Mouse (Mus musculus): ENCODE measurements at regions not wholly inside any gene's neighbourhood (a gene's known extent, or its start where the extent isn't known, plus 50 kb on each side); places are given as distances from the start of the nearest gene placed in this dataset.

- Histone ChIP-seq H3K27me3 (ENCODE audit: control insufficient read depth, insufficient read depth, low read length) (no peaks in the 10 kb centered on the region), H3K79me2 (ENCODE audit: control insufficient read depth, insufficient read depth, low read length) (no peaks in the 10 kb centered on the region), H3K4me1 (ENCODE audit: control insufficient read depth, insufficient read depth, low read length) (no peaks in the 10 kb centered on the region), H3K27ac (replicated peaks; ENCODE audit: insufficient read depth, low read depth, low read length) (no peak overlapping the region), H3K36me3 (ENCODE audit: control insufficient read depth, insufficient read depth, low read length) (no peaks in the 10 kb centered on the region), H3K4me3 (ENCODE audit: insufficient read depth, low read depth, low read length) (no peak overlapping the region), H3K9ac (ENCODE audit: low read depth, low read length) (no peak overlapping the region)
- no peak for DNase-seq (ENCODE audit: extremely low read depth, low read depth, low spot score)
- 78% methylated on average over 8 of the region's 8 CpGs for WGBS
- TF ChIP-seq CTCF (IDR thresholded peaks at IDR 0.05; ENCODE audit: low read depth, low read length) (no peak), POLR2A (IDR thresholded peaks at IDR 0.05; ENCODE audit: extremely low read depth, insufficient read depth, low read length) (no peak)
Measured at GRCm38 (mm10) chr1:64284656-64285055, 162.6 kb upstream of the Klf7 start.

DNA sequence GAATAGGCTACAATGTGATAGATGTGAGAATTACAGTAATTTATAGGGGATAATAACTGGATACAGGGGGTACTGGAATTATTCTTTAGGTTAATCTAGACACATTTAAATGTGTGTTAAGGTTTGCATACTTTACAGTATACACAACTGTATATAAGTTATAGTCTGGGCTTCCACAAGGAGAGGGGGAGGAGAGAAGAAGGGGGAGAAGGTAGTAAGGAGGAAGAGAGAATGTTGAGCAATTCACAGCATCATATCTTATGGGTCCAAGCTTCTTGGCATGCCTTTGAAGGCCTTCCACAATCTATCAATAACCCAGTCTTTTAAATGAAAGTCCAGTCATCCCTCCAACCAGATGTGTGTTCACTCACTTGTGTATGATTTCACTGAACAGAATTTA is 153.8 kb upstream of the Klf7 start:
- Histone ChIP-seq H3K79me2 (ENCODE audit: control insufficient read depth, insufficient read depth, low read length) (no peaks in the 10 kb centered on the region), H3K27me3 (ENCODE audit: control insufficient read depth, insufficient read depth, low read length) (no peaks in the 10 kb centered on the region), H3K4me3 (ENCODE audit: insufficient read depth, low read depth, low read length) (no peak overlapping the region), H3K4me1 (ENCODE audit: control insufficient read depth, insufficient read depth, low read length) (no peaks in the 10 kb centered on the region), H3K9ac (ENCODE audit: low read depth, low read length) (no peak overlapping the region), H3K27ac (replicated peaks; ENCODE audit: insufficient read depth, low read depth, low read length) (no peak overlapping the region), H3K36me3 (ENCODE audit: control insufficient read depth, insufficient read depth, low read length) (no peaks in the 10 kb centered on the region)
- no peak for DNase-seq (ENCODE audit: extremely low read depth, low read depth, low spot score)
- TF ChIP-seq CTCF (IDR thresholded peaks at IDR 0.05; ENCODE audit: low read depth, low read length): no peak
- TF ChIP-seq POLR2A (IDR thresholded peaks at IDR 0.05; ENCODE audit: extremely low read depth, insufficient read depth, low read length): no peak

DNA sequence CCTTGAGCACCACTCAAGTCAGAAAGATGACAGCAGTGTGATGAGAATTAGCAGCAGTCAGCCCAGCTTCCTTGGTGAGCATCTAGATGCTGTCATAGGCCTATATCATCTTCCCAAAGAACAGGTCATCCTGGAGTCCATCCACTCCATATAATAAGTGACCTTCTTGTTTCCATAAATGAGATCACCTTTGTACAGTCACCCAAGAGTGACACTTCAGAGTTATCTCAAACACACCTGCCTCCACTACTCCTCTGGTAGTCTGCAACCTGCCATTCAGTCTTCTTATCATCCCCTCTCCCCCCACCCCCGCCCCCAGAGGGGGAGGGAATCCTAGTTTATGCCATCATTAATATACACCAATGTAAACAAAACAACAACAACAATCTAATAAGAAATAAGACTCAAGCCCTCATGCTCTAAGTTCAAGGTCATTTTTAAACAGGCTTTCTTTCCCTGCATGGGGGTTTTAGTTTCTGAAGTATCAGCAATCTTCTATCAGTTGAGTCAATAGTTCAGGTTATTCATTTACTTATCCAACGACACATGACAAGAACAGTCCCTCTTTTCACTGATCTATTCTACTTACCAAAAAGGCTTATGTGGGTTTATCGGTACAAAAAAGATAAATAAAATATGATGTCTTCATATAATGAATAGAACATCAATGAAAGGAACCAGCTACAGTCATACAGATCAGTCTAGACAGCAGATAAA is 153.2 kb upstream of the Klf7 start:
- DNase-seq (ENCODE audit: extremely low read depth, low read depth, low spot score): no peak
- Histone ChIP-seq H3K4me3 (ENCODE audit: insufficient read depth, low read depth, low read length) (no peak overlapping the region), H3K36me3 (ENCODE audit: control insufficient read depth, insufficient read depth, low read length) (no peaks in the 10 kb centered on the region), H3K4me1 (ENCODE audit: control insufficient read depth, insufficient read depth, low read length) (no peaks in the 10 kb centered on the region), H3K27ac (replicated peaks; ENCODE audit: insufficient read depth, low read depth, low read length) (no peak overlapping the region), H3K27me3 (ENCODE audit: control insufficient read depth, insufficient read depth, low read length) (no peaks in the 10 kb centered on the region), H3K9ac (ENCODE audit: low read depth, low read length) (no peak overlapping the region), H3K79me2 (ENCODE audit: control insufficient read depth, insufficient read depth, low read length) (no peaks in the 10 kb centered on the region)
- WGBS: 42% methylated on average over 3 of the region's 3 CpGs
- TF ChIP-seq CTCF (IDR thresholded peaks at IDR 0.05; ENCODE audit: low read depth, low read length) (no peak), POLR2A (IDR thresholded peaks at IDR 0.05; ENCODE audit: extremely low read depth, insufficient read depth, low read length) (no peak)

- Histone ChIP-seq H3K36me3 (ENCODE audit: control insufficient read depth, insufficient read depth, low read length) (no peaks in the 10 kb centered on the region), H3K27me3 (ENCODE audit: control insufficient read depth, insufficient read depth, low read length) (no peaks in the 10 kb centered on the region), H3K79me2 (ENCODE audit: control insufficient read depth, insufficient read depth, low read length) (no peaks in the 10 kb centered on the region), H3K4me3 (ENCODE audit: insufficient read depth, low read depth, low read length) (no peak overlapping the region), H3K4me1 (ENCODE audit: control insufficient read depth, insufficient read depth, low read length) (no peaks in the 10 kb centered on the region), H3K27ac (replicated peaks; ENCODE audit: insufficient read depth, low read depth, low read length) (no peak overlapping the region), H3K9ac (ENCODE audit: low read depth, low read length) (no peak overlapping the region)
- TF ChIP-seq POLR2A (IDR thresholded peaks at IDR 0.05; ENCODE audit: extremely low read depth, insufficient read depth, low read length) (no peak), CTCF (IDR thresholded peaks at IDR 0.05; ENCODE audit: low read depth, low read length) (no peak)
- WGBS: 61% methylated on average over 2 of the region's 2 CpGs
- DNase-seq (ENCODE audit: extremely low read depth, low read depth, low spot score): no peak
Measured at GRCm38 (mm10) chr1:64257237-64257636, 135.2 kb upstream of the Klf7 start.

DNA sequence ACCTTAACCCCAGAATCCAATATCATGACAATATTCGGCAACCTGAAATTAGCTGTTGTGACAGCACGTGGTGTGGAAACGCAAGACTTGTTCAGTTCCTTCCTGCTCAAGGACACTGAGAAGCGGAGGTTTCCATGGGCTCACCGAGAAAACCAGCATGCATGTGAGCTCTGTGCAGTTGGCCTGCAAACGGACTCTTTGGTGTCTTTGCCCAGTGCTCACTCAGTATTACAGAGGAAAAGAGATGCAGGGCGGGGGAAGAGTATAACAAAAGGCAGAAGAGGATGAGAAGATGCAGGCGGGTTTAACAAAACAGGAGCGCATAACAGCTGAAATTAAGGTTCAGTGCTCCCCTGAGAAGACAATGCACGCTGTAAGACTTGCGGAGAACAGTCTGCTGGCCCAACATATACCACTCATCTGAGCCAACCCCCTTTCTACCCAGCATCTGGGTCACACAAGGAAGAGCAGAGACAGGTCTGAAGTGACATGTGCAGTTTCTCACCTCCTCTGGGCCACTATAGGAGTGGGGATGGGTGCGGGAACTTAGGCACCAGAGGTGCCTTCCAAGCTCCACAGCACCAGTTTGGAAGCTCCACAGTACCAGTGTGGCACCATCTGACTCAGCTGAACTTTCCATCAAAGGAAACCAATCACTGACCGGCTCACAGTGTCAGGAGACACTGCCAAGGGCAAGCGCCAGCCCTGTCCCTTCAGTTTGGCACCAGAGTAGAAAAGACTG is 133.6 kb upstream of the Klf7 start:
- 80% methylated on average over 14 of the region's 14 CpGs for WGBS
- no peak for DNase-seq (ENCODE audit: extremely low read depth, low read depth, low spot score)

GRCm38 (mm10) chr1:64254673-64255072 is 132.6 kb upstream of the Klf7 start:
- Histone ChIP-seq H3K27me3 (ENCODE audit: control insufficient read depth, insufficient read depth, low read length) (no peaks in the 10 kb centered on the region), H3K36me3 (ENCODE audit: control insufficient read depth, insufficient read depth, low read length) (no peaks in the 10 kb centered on the region), H3K4me3 (ENCODE audit: insufficient read depth, low read depth, low read length) (no peak overlapping the region), H3K4me1 (ENCODE audit: control insufficient read depth, insufficient read depth, low read length) (no peaks in the 10 kb centered on the region), H3K9ac (ENCODE audit: low read depth, low read length) (no peak overlapping the region), H3K27ac (replicated peaks; ENCODE audit: insufficient read depth, low read depth, low read length) (no peak overlapping the region), H3K79me2 (ENCODE audit: control insufficient read depth, insufficient read depth, low read length) (no peaks in the 10 kb centered on the region)
- WGBS: 90% methylated on average over 8 of the region's 8 CpGs
- no peak for TF ChIP-seq POLR2A (IDR thresholded peaks at IDR 0.05; ENCODE audit: extremely low read depth, insufficient read depth, low read length)
- no peak for TF ChIP-seq CTCF (IDR thresholded peaks at IDR 0.05; ENCODE audit: low read depth, low read length)
- no peak for DNase-seq (ENCODE audit: extremely low read depth, low read depth, low spot score)

More for the DNA sequence above, 133.6 kb upstream of the Klf7 start:
- no peak overlapping the region for H3K4me3 ChIP-seq (ENCODE audit: insufficient read depth, low read depth, low read length)
- no peak overlapping the region for H3K27ac ChIP-seq (replicated peaks; ENCODE audit: insufficient read depth, low read depth, low read length)
- H3K27me3 ChIP-seq (ENCODE audit: control insufficient read depth, insufficient read depth, low read length): no peaks in the 10 kb centered on the region
- TF ChIP-seq CTCF (IDR thresholded peaks at IDR 0.05; ENCODE audit: low read depth, low read length) (no peak), POLR2A (IDR thresholded peaks at IDR 0.05; ENCODE audit: extremely low read depth, insufficient read depth, low read length) (no peak)
- H3K9ac ChIP-seq (ENCODE audit: low read depth, low read length): no peak overlapping the region
- H3K4me1 ChIP-seq (ENCODE audit: control insufficient read depth, insufficient read depth, low read length): no peaks in the 10 kb centered on the region
- no peaks in the 10 kb centered on the region for H3K79me2 ChIP-seq (ENCODE audit: control insufficient read depth, insufficient read depth, low read length)
- H3K36me3 ChIP-seq (ENCODE audit: control insufficient read depth, insufficient read depth, low read length): no peaks in the 10 kb centered on the region

All from liver, adult 2 months (tissue).